Mouse (Mus musculus) cerebellum, adult 2 months (tissue): Measurements from ENCODE around the gene Cdkl2.

Experiments used
- CTCF ChIP-seq: fragments of 200-500 bp; IDR thresholded peaks from 2 replicates; pipeline ENCODE4 v1.5.1; 2011; ENCODE audit warnings: low read depth, mild to moderate bottlenecking, control low read depth, low read length, moderate library complexity, borderline replicate concordance; ENCODE audit not compliant: insufficient read depth
- POLR2A ChIP-seq: fragments of 200-500 bp; IDR thresholded peaks from 2 replicates; pipeline ENCODE4 v1.6.1; 2011; ENCODE audit warnings: low read length, control low read depth, borderline replicate concordance; ENCODE audit not compliant: insufficient read depth

- no peak for TF ChIP-seq CTCF
- TF ChIP-seq POLR2A: no peak
Observed at GRCm38 (mm10) chr5:91960606-91961254, 83.0 kb downstream of the Cdkl2 start.
